Mouse (Mus musculus): ENCODE data around the gene Snx8. TPM values are rescaled to one million over a fixed set of nuclear protein-coding genes. Genes with fewer than 3 reads are reported as not detected.

Gene Snx8
- polyA plus RNA-seq, 1 experiment from 2014 or later: 9.8 TPM

DNA sequence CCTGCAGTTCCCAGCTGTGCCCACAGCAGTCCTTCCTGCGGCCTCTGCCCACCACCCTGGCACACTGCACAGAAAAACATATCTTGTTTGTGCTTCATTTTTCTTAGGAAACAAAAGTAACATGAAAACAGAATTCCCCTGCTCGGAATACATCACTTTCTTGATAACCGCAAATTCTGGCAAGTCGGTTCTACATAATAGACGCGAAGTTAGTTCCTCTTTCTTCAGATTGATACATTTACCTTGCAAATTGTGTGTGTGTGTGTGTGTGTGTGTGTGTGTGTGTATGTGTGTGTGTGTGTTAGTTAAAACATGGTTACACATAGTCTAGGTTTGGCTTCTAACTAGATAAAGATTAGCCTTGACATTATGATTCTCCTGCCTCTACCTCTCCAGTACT is 6.4 kb downstream of the Snx8 start:
- no peaks in the 10 kb centered on the region for H3K27me3 ChIP-seq
- no peaks in the 10 kb centered on the region for H3K36me3 ChIP-seq (replicated peaks)
- no peak overlapping the region for H3K4me2 ChIP-seq
- no peak overlapping the region for H3K9ac ChIP-seq
- no peak overlapping the region for H3K27ac ChIP-seq (replicated peaks)
- no peak overlapping the region for H3K4me3 ChIP-seq (replicated peaks)
- no peak for ATAC-seq (ENCODE audit: insufficient read depth)
- H3K4me1 ChIP-seq (replicated peaks): peaks cover 39% of the 10 kb centered on the region
- 62% methylated on average over 6 of the region's 6 CpGs for WGBS (ENCODE audit: insufficient replicate concordance)
- no peaks in the 10 kb centered on the region for H3K9me3 ChIP-seq (replicated peaks)

- no peak overlapping the region for H3K4me2 ChIP-seq
- no peak for ATAC-seq (ENCODE audit: insufficient read depth)
- no peak overlapping the region for H3K9ac ChIP-seq
- no peak overlapping the region for H3K27ac ChIP-seq (replicated peaks)
- no peaks in the 10 kb centered on the region for H3K9me3 ChIP-seq (replicated peaks)
- no peaks in the 10 kb centered on the region for H3K36me3 ChIP-seq (replicated peaks)
- H3K4me3 ChIP-seq (replicated peaks): no peak overlapping the region
- H3K4me1 ChIP-seq (replicated peaks): peaks cover 24% of the 10 kb centered on the region
- WGBS (ENCODE audit: insufficient replicate concordance): 68% methylated on average over 7 of the region's 7 CpGs
- H3K27me3 ChIP-seq: no peaks in the 10 kb centered on the region
Measured at GRCm38 (mm10) chr5:140381156-140381555, 7.9 kb downstream of the Snx8 start.

GRCm38 (mm10) chr5:140379299-140379698 is 9.8 kb downstream of the Snx8 start:
- Histone ChIP-seq H3K9me3 (replicated peaks) (no peaks in the 10 kb centered on the region), H3K4me3 (replicated peaks) (no peak overlapping the region), H3K9ac (no peak overlapping the region), H3K4me1 (replicated peaks) (peaks cover 24% of the 10 kb centered on the region), H3K36me3 (replicated peaks) (no peaks in the 10 kb centered on the region), H3K27ac (replicated peaks) (no peak overlapping the region), H3K4me2 (no peak overlapping the region), H3K27me3 (no peaks in the 10 kb centered on the region)
- no peak for ATAC-seq (ENCODE audit: insufficient read depth)
- WGBS (ENCODE audit: insufficient replicate concordance): 22% methylated on average over 6 of the region's 6 CpGs

GRCm38 (mm10) chr5:140378121-140378853 is 10.8 kb downstream of the Snx8 start:
- no peak for ATAC-seq (ENCODE audit: insufficient read depth)
- no peaks in the 10 kb centered on the region for H3K9me3 ChIP-seq (replicated peaks)
- H3K36me3 ChIP-seq (replicated peaks): no peaks in the 10 kb centered on the region
- no peak overlapping the region for H3K9ac ChIP-seq
- H3K27ac ChIP-seq (replicated peaks): no peak overlapping the region
- H3K27me3 ChIP-seq: no peaks in the 10 kb centered on the region
- 52% methylated on average over 6 of the region's 6 CpGs for WGBS (ENCODE audit: insufficient replicate concordance)
- no peak overlapping the region for H3K4me3 ChIP-seq (replicated peaks)
- H3K4me1 ChIP-seq (replicated peaks): peaks cover 19% of the 10 kb centered on the region
- H3K4me2 ChIP-seq: no peak overlapping the region

DNA sequence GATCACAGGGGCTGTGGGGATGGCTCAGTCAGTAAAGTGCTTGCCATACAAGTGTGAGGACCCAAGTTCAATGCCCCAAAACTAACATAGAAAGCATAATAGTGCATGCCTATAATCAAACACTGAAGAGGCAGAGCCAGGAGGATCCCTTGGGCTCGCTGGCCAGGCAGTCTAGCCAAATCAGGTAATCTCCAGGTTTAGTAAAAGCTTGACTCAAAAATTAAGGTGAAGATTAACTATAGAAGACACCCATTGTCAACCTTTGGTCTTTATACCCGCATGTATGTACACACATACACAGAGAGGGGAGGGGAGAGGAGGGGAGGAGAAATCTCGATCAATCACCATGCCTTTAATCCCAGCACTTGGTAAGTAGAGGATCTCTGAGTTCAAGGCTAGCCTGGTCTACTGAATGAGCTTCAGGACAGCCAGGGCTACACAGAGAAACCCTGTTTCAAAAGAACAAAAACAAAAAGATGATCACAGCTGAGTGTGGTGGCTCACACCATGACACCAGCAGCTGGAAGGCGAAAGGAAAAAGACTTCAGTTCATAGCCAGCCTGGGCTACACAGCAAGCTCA is 13.7 kb downstream of the Snx8 start:
- H3K9me3 ChIP-seq (replicated peaks): no peaks in the 10 kb centered on the region
- ATAC-seq (ENCODE audit: insufficient read depth): no peak
- 61% methylated on average over 4 of the region's 4 CpGs for WGBS (ENCODE audit: insufficient replicate concordance)
- H3K9ac ChIP-seq: no peak overlapping the region
- H3K27ac ChIP-seq (replicated peaks): no peak overlapping the region
- no peak overlapping the region for H3K4me2 ChIP-seq
- H3K27me3 ChIP-seq: no peaks in the 10 kb centered on the region
- peaks cover 27% of the 10 kb centered on the region for H3K4me1 ChIP-seq (replicated peaks)
- H3K36me3 ChIP-seq (replicated peaks): no peaks in the 10 kb centered on the region
- no peak overlapping the region for H3K4me3 ChIP-seq (replicated peaks)

DNA sequence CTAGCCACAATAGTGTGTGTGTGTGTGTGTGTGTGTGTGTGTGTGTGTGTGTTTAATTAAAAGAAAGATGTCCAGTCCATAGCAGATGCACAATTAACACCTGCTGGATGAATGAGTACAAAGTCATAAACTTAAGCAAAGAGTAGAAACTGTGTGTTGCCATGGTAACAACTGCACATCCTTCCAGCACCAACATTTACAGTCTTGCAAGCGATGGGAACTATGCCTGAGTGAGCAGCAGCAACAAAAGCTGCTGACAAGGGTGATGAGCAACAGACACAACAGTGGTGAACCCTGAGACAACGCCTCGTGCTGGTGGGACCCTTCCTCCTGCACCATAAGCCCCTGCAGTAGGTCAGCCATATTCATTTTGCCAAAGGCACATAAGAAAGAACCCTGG is 14.8 kb downstream of the Snx8 start:
- H3K4me3 ChIP-seq (replicated peaks): no peak overlapping the region
- no peak overlapping the region for H3K4me2 ChIP-seq
- no peaks in the 10 kb centered on the region for H3K36me3 ChIP-seq (replicated peaks)
- peaks cover 30% of the 10 kb centered on the region for H3K4me1 ChIP-seq (replicated peaks)
- WGBS (ENCODE audit: insufficient replicate concordance): 62% methylated on average over 3 of the region's 3 CpGs
- H3K9me3 ChIP-seq (replicated peaks): no peaks in the 10 kb centered on the region
- no peak overlapping the region for H3K9ac ChIP-seq
- no peak for ATAC-seq (ENCODE audit: insufficient read depth)
- no peak overlapping the region for H3K27ac ChIP-seq (replicated peaks)
- H3K27me3 ChIP-seq: no peaks in the 10 kb centered on the region

GRCm38 (mm10) chr5:140373711-140374110 is 15.4 kb downstream of the Snx8 start:
- Histone ChIP-seq H3K4me1 (replicated peaks) (peaks cover 31% of the 10 kb centered on the region), H3K27me3 (no peaks in the 10 kb centered on the region), H3K9ac (no peak overlapping the region), H3K36me3 (replicated peaks) (no peaks in the 10 kb centered on the region), H3K4me2 (no peak overlapping the region), H3K9me3 (replicated peaks) (no peaks in the 10 kb centered on the region), H3K4me3 (replicated peaks) (no peak overlapping the region), H3K27ac (replicated peaks) (no peak overlapping the region)
- 45% methylated on average over 2 of the region's 2 CpGs for WGBS (ENCODE audit: insufficient replicate concordance)
- ATAC-seq (ENCODE audit: insufficient read depth): no peak

DNA sequence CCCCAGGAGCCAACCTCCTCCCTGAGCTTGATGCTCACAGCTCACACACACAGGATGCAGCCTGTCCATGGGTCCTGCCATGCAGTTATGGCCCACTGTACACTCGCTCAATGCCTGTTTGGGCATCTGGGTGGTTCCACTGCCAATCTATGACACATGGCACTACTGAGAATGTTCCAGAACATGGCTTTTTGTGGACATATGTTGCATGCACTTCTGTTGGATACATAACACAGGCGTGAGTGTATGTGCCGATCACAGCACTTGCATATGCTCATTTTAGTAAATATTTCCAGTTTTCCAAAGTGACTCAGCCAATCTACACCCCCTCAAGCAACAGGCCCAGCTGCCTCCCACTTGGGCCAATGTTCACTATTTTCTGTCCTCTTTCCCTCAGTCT is 17.4 kb downstream of the Snx8 start:
- no peak for ATAC-seq (ENCODE audit: insufficient read depth)
- Histone ChIP-seq H3K4me1 (replicated peaks) (peaks cover 25% of the 10 kb centered on the region), H3K9me3 (replicated peaks) (no peaks in the 10 kb centered on the region), H3K27me3 (no peaks in the 10 kb centered on the region), H3K4me3 (replicated peaks) (no peak overlapping the region), H3K4me2 (no peak overlapping the region), H3K27ac (replicated peaks) (no peak overlapping the region), H3K36me3 (replicated peaks) (no peaks in the 10 kb centered on the region), H3K9ac (no peak overlapping the region)
- 67% methylated on average over 3 of the region's 3 CpGs for WGBS (ENCODE audit: insufficient replicate concordance)

GRCm38 (mm10) chr5:140370446-140371254 is 18.4 kb downstream of the Snx8 start:
- peaks cover 25% of the 10 kb centered on the region for H3K4me1 ChIP-seq (replicated peaks)
- H3K9ac ChIP-seq: no peak overlapping the region
- no peak overlapping the region for H3K4me2 ChIP-seq
- H3K4me3 ChIP-seq (replicated peaks): no peak overlapping the region
- WGBS (ENCODE audit: insufficient replicate concordance): 32% methylated on average over 6 of the region's 6 CpGs
- ATAC-seq (ENCODE audit: insufficient read depth): peak; percentile 35; the same call in 1 of the 2 replicates
- no peaks in the 10 kb centered on the region for H3K9me3 ChIP-seq (replicated peaks)
- peak overlapping the region; percentile 59 for H3K27ac ChIP-seq (replicated peaks)
- H3K36me3 ChIP-seq (replicated peaks): no peaks in the 10 kb centered on the region
- no peaks in the 10 kb centered on the region for H3K27me3 ChIP-seq

- Histone ChIP-seq H3K9me3 (replicated peaks) (no peaks in the 10 kb centered on the region), H3K36me3 (replicated peaks) (no peaks in the 10 kb centered on the region), H3K27ac (replicated peaks) (peak overlapping the region; percentile 59), H3K27me3 (no peaks in the 10 kb centered on the region), H3K4me1 (replicated peaks) (peaks cover 25% of the 10 kb centered on the region), H3K4me3 (replicated peaks) (no peak overlapping the region), H3K4me2 (no peak overlapping the region), H3K9ac (no peak overlapping the region)
- 69% methylated on average over 2 of the region's 2 CpGs for WGBS (ENCODE audit: insufficient replicate concordance)
- ATAC-seq (ENCODE audit: insufficient read depth): peak; percentile 24
Measured at GRCm38 (mm10) chr5:140369466-140369865, 19.6 kb downstream of the Snx8 start.

DNA sequence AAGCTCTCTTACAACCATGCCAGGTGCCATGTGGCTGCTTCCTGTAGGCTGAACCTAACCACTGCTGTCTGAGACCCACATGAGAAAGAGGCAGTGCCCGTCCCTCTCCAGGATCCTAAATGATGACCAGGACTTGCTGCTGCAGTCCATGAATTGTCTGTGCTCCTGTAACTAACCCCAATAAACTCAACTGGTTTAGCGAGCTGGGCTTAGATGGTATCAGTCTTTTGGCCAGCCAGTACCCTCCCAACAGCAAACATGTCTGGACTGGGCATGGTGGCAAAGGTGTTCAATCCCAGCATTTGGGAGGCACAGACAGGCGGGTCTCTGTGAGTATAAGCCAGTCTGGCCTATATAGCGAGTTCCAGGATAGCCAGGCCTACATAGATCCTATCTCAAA is 20.1 kb downstream of the Snx8 start:
- no peak for ATAC-seq (ENCODE audit: insufficient read depth)
- 69% methylated on average over 4 of the region's 4 CpGs for WGBS (ENCODE audit: insufficient replicate concordance)
- H3K4me2 ChIP-seq: no peak overlapping the region

More for the DNA sequence above, 20.1 kb downstream of the Snx8 start:
- Histone ChIP-seq H3K9ac (no peak overlapping the region), H3K4me1 (replicated peaks) (peaks cover 25% of the 10 kb centered on the region), H3K27ac (replicated peaks) (peak overlapping the region; percentile 59), H3K9me3 (replicated peaks) (no peaks in the 10 kb centered on the region), H3K4me3 (replicated peaks) (no peak overlapping the region), H3K36me3 (replicated peaks) (no peaks in the 10 kb centered on the region), H3K27me3 (no peaks in the 10 kb centered on the region)

All from liver, embryonic 15.5 days (tissue).